Mouse (Mus musculus) embryonic facial prominence, embryonic 14.5 days (tissue): ENCODE measurements around the gene Srebf2. TPM values are rescaled to one million over a fixed set of nuclear protein-coding genes. Genes with fewer than 3 reads are reported as not detected.

Experiments used
- ATAC-seq: fragments of 200-750 bp; cut with Nextera tagmentation; 2 replicates; pipeline ENCODE4 v1.8.0; 2017; ENCODE audit warnings: low read depth, moderate number of reproducible peaks, moderate TSS enrichment
- DNase-seq: peaks from one replicate; pipeline ENCODE4 v3.0.0-alpha.2; 2015; ENCODE audit warnings: low spot score
- H3K27ac ChIP-seq: fragments of 300-500 bp; sonication (generic); replicated peaks from 2 replicates; pipeline ENCODE4 v1.5.1; 2014; ENCODE audit warnings: low read depth, mild to moderate bottlenecking, low read length, moderate library complexity
- H3K27me3 ChIP-seq: fragments of 300-500 bp; sonication (generic); replicated peaks from 2 replicates; pipeline ENCODE4 v1.6.1; 2014; ENCODE audit warnings: low read length; ENCODE audit not compliant: control insufficient read depth, insufficient read depth
- H3K36me3 ChIP-seq: fragments of 300-500 bp; sonication (generic); 2 replicates; pipeline ENCODE4 v1.6.1; 2014; ENCODE audit warnings: low read length, mixed read lengths; ENCODE audit not compliant: control insufficient read depth, insufficient read depth
- H3K4me1 ChIP-seq: fragments of 300-500 bp; sonication (generic); 2 replicates; pipeline ENCODE4 v1.6.1; 2014; ENCODE audit warnings: antibody characterized with exemption, low read length; ENCODE audit not compliant: control insufficient read depth, insufficient read depth
- H3K4me2 ChIP-seq: fragments of 300-500 bp; sonication (generic); 2 replicates; pipeline ENCODE4 v1.6.1; 2014; ENCODE audit warnings: low read depth, mild to moderate bottlenecking, low read length, moderate library complexity, mixed read lengths
- H3K4me3 ChIP-seq: fragments of 300-500 bp; sonication (generic); 2 replicates; pipeline ENCODE4 v1.5.1; 2014; ENCODE audit warnings: low read depth, mild to moderate bottlenecking, low read length
- H3K9ac ChIP-seq: fragments of 300-500 bp; sonication (generic); 2 replicates; pipeline ENCODE4 v1.6.1; 2014; ENCODE audit warnings: low read depth, mild to moderate bottlenecking, low read length, moderate library complexity, mixed read lengths
- H3K9me3 ChIP-seq: fragments of 300-500 bp; sonication (generic); 2 replicates; pipeline ENCODE4 v1.6.1; 2016; ENCODE audit warnings: low read length; ENCODE audit not compliant: control insufficient read depth
- WGBS: fragments of 180-500 bp; shearing (Covaris S2); extraction: QIAGEN DNeasy Blood & Tissue Kit; methylation state at CpG from one replicate; pipeline ENCODE4 v1.1.7; 2014; 5-methylcytosine and 5-hydroxymethylcytosine counted together
- polyA plus RNA-seq: library from polyadenylated mRNA; unstranded; fragments of >200 nt; fragmentation: Nextera tagmentation; extraction: Ambion mirVana; gene quantifications from 2 replicates; pipeline ENCODE4 v1.2.1, GENCODE M21; 2014

Srebf2 gene
- polyA plus RNA-seq, 1 experiment from 2014 or later, result 99.2 TPM

DNA sequence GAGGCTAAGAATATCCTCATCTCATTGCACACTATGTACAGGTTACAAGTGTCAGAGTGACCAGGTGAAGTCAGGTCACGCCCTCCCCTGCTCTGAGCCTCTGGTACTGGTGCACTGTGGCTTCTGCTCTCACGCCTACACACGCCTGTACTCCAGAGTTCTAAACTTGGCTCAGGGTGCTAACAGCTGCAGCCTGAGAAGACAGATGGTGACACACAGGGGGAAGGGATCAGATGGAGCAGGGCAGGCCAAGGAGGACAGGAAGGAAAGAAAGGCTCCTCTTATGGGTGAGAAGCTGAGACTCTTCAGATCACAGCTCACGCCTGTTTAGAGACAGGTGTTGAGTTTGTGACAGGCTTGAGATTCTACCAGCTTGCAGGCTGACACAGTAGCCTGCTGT is 11.6 kb upstream of the Srebf2 start:
- H3K9me3 ChIP-seq, result no peaks in the 10 kb centered on the region
- H3K27me3 ChIP-seq, result no peaks in the 10 kb centered on the region
- H3K4me2 ChIP-seq, result no peak overlapping the region
- H3K27ac ChIP-seq, result no peak overlapping the region
- no peaks in the 10 kb centered on the region for H3K4me1 ChIP-seq
- no peak overlapping the region for H3K9ac ChIP-seq
- peaks cover 19% of the 10 kb centered on the region; the same call in 1 of the 2 replicates for H3K36me3 ChIP-seq
- ATAC-seq (peak; percentile 85), DNase-seq (peak; percentile 71)
- no peak overlapping the region for H3K4me3 ChIP-seq
- WGBS, result 74% methylated on average over 4 of the region's 4 CpGs

DNA sequence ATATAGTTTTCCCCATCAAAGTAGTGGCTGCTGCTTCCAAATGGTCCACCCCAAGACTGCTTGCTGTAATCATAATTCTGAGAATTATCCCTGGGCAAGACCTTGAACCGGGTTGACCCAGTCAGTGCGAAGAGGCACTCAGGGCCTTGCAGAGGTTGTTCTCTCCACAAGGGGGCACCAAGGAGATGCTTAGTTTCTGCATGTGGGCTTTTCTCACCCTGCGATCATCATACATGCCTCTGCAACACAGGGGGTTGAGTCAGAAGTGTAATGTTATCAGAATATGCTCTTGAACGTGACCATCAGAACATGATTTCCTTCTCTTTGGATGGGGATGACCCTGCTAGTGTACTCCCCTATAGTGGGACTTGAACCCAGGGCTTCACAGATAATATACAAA is 8.4 kb upstream of the Srebf2 start:
- no peaks in the 10 kb centered on the region for H3K27me3 ChIP-seq
- ATAC-seq (peak; percentile 21; the same call in 1 of the 2 replicates), DNase-seq (peak; percentile 79)
- H3K4me1 ChIP-seq, result no peaks in the 10 kb centered on the region
- no peaks in the 10 kb centered on the region for H3K9me3 ChIP-seq
- H3K4me2 ChIP-seq, result no peak overlapping the region
- H3K27ac ChIP-seq, result no peak overlapping the region
- no peak overlapping the region for H3K9ac ChIP-seq
- 50% methylated on average over 4 of the region's 4 CpGs for WGBS
- H3K36me3 ChIP-seq, result peaks cover 15% of the 10 kb centered on the region; the same call in 1 of the 2 replicates
- no peak overlapping the region for H3K4me3 ChIP-seq

DNA sequence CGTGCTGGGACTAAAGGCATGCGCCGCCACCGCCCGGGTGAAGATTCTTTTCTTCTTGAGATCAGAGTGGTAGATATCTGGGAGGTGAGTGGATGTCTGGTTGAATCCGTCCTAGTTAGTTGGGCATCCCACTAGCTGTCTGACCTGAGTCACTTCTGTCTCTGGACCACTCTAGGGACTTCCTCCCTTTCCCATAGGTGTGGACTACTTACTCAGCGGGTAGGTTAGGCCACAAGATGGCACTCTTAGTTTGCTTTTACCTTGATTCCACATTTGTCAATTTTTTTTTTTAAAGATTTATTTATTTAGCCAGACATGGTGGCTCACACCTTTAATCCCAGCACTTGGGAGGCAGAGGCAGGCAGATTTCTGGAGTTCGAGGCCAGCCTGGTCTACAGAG is 7.8 kb upstream of the Srebf2 start:
- H3K27ac ChIP-seq, result no peak overlapping the region
- 88% methylated on average over 8 of the region's 8 CpGs for WGBS
- ATAC-seq (no peak), DNase-seq (no peak)
- H3K9me3 ChIP-seq, result no peaks in the 10 kb centered on the region
- no peaks in the 10 kb centered on the region for H3K4me1 ChIP-seq
- peaks cover 13% of the 10 kb centered on the region; the same call in 1 of the 2 replicates for H3K36me3 ChIP-seq
- H3K4me3 ChIP-seq, result no peak overlapping the region
- H3K9ac ChIP-seq, result no peak overlapping the region
- H3K27me3 ChIP-seq, result no peaks in the 10 kb centered on the region
- no peak overlapping the region for H3K4me2 ChIP-seq

DNA sequence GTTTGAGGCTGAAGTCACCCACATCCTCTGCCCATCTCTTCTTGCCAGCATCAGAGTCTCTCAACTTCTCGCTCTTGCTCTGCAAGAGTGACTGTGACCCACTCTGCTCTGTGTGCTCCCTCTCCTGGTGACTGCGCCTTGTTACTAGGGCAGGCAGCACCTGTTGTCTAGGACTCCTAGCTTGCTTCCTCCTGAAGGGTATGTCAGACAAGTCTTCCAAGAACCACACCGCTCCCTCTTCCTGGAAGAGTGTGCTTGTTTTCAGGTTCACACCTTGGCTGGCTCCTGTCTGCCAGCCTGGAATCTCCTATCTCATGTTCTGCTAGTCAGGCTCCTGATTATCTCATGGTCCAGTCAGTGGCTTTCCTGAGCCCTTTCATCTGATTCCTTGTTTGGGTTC is 6.6 kb upstream of the Srebf2 start:
- ATAC-seq (no peak), DNase-seq (no peak)
- H3K27me3 ChIP-seq, result no peaks in the 10 kb centered on the region
- H3K4me2 ChIP-seq, result no peak overlapping the region
- H3K4me1 ChIP-seq, result no peaks in the 10 kb centered on the region
- H3K36me3 ChIP-seq, result peaks cover 13% of the 10 kb centered on the region; the same call in 1 of the 2 replicates
- WGBS, result 89% methylated on average over 3 of the region's 3 CpGs
- no peak overlapping the region for H3K9ac ChIP-seq
- no peaks in the 10 kb centered on the region for H3K9me3 ChIP-seq
- no peak overlapping the region for H3K4me3 ChIP-seq
- no peak overlapping the region for H3K27ac ChIP-seq

DNA sequence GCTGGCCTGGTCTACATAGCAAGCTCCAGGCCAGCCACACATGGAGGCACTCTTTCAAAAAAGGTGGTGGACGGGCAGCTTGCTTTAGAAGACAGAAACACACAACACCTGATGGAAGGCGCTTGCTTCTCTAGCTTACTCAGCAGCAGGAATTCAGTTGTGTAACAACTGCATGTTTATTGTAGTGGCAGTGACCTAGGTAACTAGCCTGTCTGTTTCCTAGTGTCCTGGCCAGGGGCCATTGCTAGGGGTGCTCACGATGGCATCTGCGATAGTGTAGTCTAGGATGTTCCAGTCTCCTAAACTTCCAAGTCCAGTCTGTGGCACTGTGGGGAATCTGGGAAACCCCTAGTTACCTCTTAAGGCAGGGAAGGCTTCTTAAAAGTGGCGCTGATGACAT is 2.8 kb upstream of the Srebf2 start:
- Histone ChIP-seq H3K9me3 (no peaks in the 10 kb centered on the region), H3K27me3 (no peaks in the 10 kb centered on the region), H3K9ac (no peak overlapping the region), H3K36me3 (peaks cover 11% of the 10 kb centered on the region; the same call in 1 of the 2 replicates), H3K4me3 (no peak overlapping the region), H3K4me2 (no peak overlapping the region), H3K27ac (no peak overlapping the region; the same call in 1 of the 2 replicates), H3K4me1 (0 out of 2 replicates have a peak, but pooled peaks cover 12% of the 10 kb centered on the region)
- DNase-seq, result no peak
- 87% methylated on average over 5 of the region's 5 CpGs for WGBS
- no peak for ATAC-seq

DNA sequence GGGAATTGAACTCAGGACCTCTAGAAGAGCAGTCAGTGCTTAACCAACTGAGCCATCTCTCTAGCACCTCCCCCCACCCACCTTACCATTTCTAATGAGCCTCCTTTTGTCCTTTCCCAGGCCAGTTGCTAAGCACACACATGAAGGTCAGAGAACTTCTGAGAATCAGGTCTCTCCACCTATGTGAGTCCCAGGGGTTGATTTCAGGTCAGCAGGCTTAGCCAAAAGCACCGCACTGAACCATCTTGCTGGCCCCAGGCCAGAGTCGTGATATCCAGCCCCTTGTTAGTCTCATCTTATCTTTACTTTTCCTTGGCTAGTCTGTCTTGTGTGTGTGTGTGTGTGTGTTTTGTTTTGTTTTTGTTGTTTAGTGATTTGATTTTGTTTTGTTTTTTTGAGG is 1.6 kb upstream of the Srebf2 start:
- ATAC-seq (no peak), DNase-seq (no peak)
- Histone ChIP-seq H3K36me3 (peaks cover 11% of the 10 kb centered on the region; the same call in 1 of the 2 replicates), H3K9me3 (no peaks in the 10 kb centered on the region), H3K4me2 (no peak overlapping the region), H3K27me3 (no peaks in the 10 kb centered on the region), H3K4me3 (no peak overlapping the region), H3K9ac (0 out of 2 replicates have a peak overlapping the region, but pooled peaks have one; percentile 1), H3K27ac (peak overlapping the region; percentile 85), H3K4me1 (0 out of 2 replicates have a peak, but pooled peaks cover 16% of the 10 kb centered on the region)
- 45% methylated on average over 2 of the region's 2 CpGs for WGBS

DNA sequence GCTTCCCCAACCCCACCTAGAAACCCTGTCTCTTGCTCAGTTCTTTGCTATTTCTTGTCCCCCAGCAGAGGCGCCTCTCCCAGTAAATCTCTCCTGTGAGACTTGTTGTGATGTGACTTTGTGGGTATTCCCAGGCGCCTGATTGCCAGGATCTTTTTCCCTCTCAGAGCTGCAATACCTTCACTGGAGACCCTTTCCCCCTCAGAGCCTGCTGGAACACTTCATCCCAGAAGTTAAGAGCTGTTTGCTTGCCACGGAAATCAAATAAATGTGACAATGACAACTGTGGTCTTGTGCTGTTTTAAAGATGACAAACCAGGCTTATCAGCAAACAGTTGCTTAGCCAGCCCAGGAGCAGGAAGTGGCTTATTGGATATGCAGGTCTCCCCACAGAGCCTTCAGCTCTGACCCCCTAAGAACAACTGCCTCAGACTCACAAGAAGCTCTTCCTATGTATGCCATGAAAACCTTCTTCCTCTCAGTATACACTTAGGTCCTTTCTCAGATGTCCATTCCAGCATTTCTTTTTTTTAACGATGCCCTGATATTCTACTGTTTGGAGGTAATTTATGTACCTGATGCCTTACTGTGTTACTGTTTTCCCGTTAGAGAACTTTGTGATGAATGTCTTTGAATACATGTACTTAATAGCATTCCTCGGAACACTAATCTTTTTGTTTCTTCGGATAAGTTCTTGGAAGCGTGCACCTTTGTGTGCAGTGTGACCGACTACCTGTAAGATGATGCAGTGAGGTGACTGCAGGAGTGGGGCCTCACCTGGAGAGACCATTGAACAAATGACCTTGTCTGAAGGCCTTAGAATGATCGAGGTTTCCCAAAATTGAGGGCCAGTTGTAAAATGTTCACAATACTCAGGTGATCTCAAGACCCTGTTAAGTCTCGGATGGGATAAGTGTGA is 871 bp upstream of the Srebf2 start:
- Histone ChIP-seq H3K9ac (peak overlapping the region; percentile 22), H3K27ac (peak overlapping the region; percentile 85), H3K9me3 (no peaks in the 10 kb centered on the region), H3K27me3 (no peaks in the 10 kb centered on the region), H3K4me3 (peak overlapping the region; percentile 89), H3K4me1 (0 out of 2 replicates have a peak, but pooled peaks cover 16% of the 10 kb centered on the region), H3K4me2 (peak overlapping the region; percentile 45), H3K36me3 (peaks cover 13% of the 10 kb centered on the region; the same call in 1 of the 2 replicates)
- 13% methylated on average over 11 of the region's 11 CpGs for WGBS
- ATAC-seq, result no peak; the same call in 1 of the 2 replicates
- DNase-seq, result peak; percentile 41

DNA sequence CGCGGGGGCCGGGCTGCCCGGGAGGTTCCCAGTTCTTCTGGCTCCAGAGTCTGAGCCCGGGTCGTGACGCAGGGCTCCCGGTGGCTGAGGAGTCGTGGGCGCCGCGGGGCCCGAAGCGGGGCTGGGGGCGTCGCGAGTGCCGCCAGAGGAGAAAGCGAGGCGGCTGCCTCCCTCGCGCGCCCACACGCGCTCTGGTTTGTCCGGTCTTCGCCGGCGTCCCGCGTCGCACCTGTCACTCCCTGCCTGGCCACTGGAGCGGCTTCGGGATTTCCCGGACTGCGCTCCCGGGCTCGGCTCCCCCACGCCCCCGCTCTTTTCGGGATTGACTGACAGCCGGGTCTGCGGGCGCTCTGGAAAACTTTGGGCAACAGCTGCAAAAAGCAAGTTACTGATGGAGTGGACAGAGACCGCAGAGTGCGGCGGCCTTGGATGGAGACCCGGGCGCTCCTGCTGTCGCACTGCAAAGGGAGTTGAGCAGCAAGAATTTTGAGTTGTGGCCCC is 680 bp downstream of the Srebf2 start:
- DNase-seq (peak; percentile 82), ATAC-seq (peak; percentile 8)
- Histone ChIP-seq H3K4me3 (peak overlapping the region; percentile 89), H3K27ac (peak overlapping the region; percentile 97), H3K9me3 (no peaks in the 10 kb centered on the region), H3K36me3 (0 out of 2 replicates have a peak, but pooled peaks cover 7% of the 10 kb centered on the region), H3K4me2 (peak overlapping the region; percentile 66), H3K27me3 (no peaks in the 10 kb centered on the region), H3K9ac (peak overlapping the region; percentile 92), H3K4me1 (peaks cover 19% of the 10 kb centered on the region; the same call in 1 of the 2 replicates)
- under 1% methylated on average over 20 of the region's 50 CpGs for WGBS
